Mouse (Mus musculus): ENCODE measurements at regions not wholly inside any gene's neighbourhood (a gene's known extent, or its start where the extent isn't known, plus 50 kb on each side); places are given as distances from the start of the nearest gene placed in this dataset.

DNA sequence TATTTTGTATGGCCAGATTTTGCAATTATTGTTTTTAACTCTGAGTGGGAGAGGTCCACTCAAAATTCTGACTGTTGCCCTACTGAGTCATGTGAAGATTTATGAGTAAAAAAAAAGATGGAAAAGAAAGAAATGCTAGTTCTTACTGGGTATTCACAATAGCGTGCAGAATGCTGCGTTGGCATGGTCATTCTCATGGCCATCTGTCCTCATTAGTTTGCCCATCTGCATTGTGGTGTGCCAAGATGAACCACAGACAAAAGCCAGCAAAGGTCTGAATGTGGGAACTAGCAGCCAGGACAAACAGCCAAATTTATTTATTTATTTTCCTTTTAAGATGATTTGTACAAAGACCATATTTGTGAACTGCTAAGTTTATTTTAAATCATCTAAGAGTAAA lies 289.0 kb downstream of the Pla2g4a start:
- Histone ChIP-seq H3K36me3 (ENCODE audit: control insufficient read depth, insufficient read depth) (no peaks in the 10 kb centered on the region), H3K4me2 (replicated peaks; ENCODE audit: low read depth) (no peak overlapping the region), H3K4me1 (replicated peaks; ENCODE audit: control insufficient read depth, insufficient read depth, low read length) (no peaks in the 10 kb centered on the region), H3K4me3 (ENCODE audit: low read depth, low read length) (no peak overlapping the region), H3K9ac (ENCODE audit: low read depth, low read length) (no peak overlapping the region), H3K27me3 (replicated peaks; ENCODE audit: control insufficient read depth, insufficient read depth, low read length) (no peaks in the 10 kb centered on the region), H3K9me3 (ENCODE audit: control insufficient read depth) (no peaks in the 10 kb centered on the region), H3K27ac (ENCODE audit: low read depth, low read length) (no peak overlapping the region)
- TF ChIP-seq CTCF (IDR thresholded peaks at IDR 0.05; ENCODE audit: low read depth): no peak
- no peak for ATAC-seq
- 90% methylated on average over 2 of the region's 2 CpGs for WGBS

GRCm38 (mm10) chr1:149671091-149671490 lies 290.0 kb downstream of the Pla2g4a start:
- WGBS: 64% methylated on average over 3 of the region's 3 CpGs
- H3K9ac ChIP-seq (ENCODE audit: low read depth, low read length): no peak overlapping the region
- H3K36me3 ChIP-seq (ENCODE audit: control insufficient read depth, insufficient read depth): no peaks in the 10 kb centered on the region
- no peak overlapping the region for H3K4me3 ChIP-seq (ENCODE audit: low read depth, low read length)
- no peaks in the 10 kb centered on the region for H3K4me1 ChIP-seq (replicated peaks; ENCODE audit: control insufficient read depth, insufficient read depth, low read length)
- no peaks in the 10 kb centered on the region for H3K27me3 ChIP-seq (replicated peaks; ENCODE audit: control insufficient read depth, insufficient read depth, low read length)
- no peak overlapping the region for H3K27ac ChIP-seq (ENCODE audit: low read depth, low read length)
- ATAC-seq: no peak
- no peaks in the 10 kb centered on the region for H3K9me3 ChIP-seq (ENCODE audit: control insufficient read depth)
- no peak for TF ChIP-seq CTCF (IDR thresholded peaks at IDR 0.05; ENCODE audit: low read depth)
- no peak overlapping the region for H3K4me2 ChIP-seq (replicated peaks; ENCODE audit: low read depth)
